Mouse (Mus musculus): ENCODE measurements at regions not wholly inside any gene's neighbourhood (a gene's known extent, or its start where the extent isn't known, plus 50 kb on each side); places are given as distances from the start of the nearest gene placed in this dataset.
A peak's percentile ranks its signal among the peaks of the same experiment; 100 is the strongest.

- no peak overlapping the region for H3K4me3 ChIP-seq (ENCODE audit: insufficient read depth, low read length)
- H3K27ac ChIP-seq (ENCODE audit: insufficient read depth, low read length): peak overlapping the region; percentile 99
- no peak for TF ChIP-seq POLR2A (IDR thresholded peaks at IDR 0.05; ENCODE audit: low read depth, low read length)
- no peak for TF ChIP-seq CTCF (IDR thresholded peaks at IDR 0.05; ENCODE audit: borderline replicate concordance, insufficient read depth, low read length)
- peaks cover 35% of the 10 kb centered on the region for H3K4me1 ChIP-seq (ENCODE audit: control insufficient read depth, insufficient read depth, low read length)
These were observed 57.2 kb upstream of the Arntl start for GRCm38 (mm10) chr7:113149966-113150470.

GRCm38 (mm10) chr7:113150789-113151188, 56.5 kb upstream of the Arntl start:
- peak overlapping the region; percentile 99 for H3K27ac ChIP-seq (ENCODE audit: insufficient read depth, low read length)

GRCm38 (mm10) chr7:113151499-113151898, 55.8 kb upstream of the Arntl start:
- Histone ChIP-seq H3K4me3 (ENCODE audit: insufficient read depth, low read length) (no peak overlapping the region), H3K27ac (ENCODE audit: insufficient read depth, low read length) (peak overlapping the region; percentile 99), H3K4me1 (ENCODE audit: control insufficient read depth, insufficient read depth, low read length) (peaks cover 33% of the 10 kb centered on the region)
- TF ChIP-seq CTCF (IDR thresholded peaks at IDR 0.05; ENCODE audit: borderline replicate concordance, insufficient read depth, low read length) (no peak), POLR2A (IDR thresholded peaks at IDR 0.05; ENCODE audit: low read depth, low read length) (peak; percentile 29)

More at GRCm38 (mm10) chr7:113150789-113151188, 56.5 kb upstream of the Arntl start:
- TF ChIP-seq CTCF (IDR thresholded peaks at IDR 0.05; ENCODE audit: borderline replicate concordance, insufficient read depth, low read length) (no peak), POLR2A (IDR thresholded peaks at IDR 0.05; ENCODE audit: low read depth, low read length) (no peak)
- Histone ChIP-seq H3K4me1 (ENCODE audit: control insufficient read depth, insufficient read depth, low read length) (peaks cover 35% of the 10 kb centered on the region), H3K4me3 (ENCODE audit: insufficient read depth, low read length) (no peak overlapping the region)

- no peak for TF ChIP-seq CTCF (IDR thresholded peaks at IDR 0.05; ENCODE audit: borderline replicate concordance, insufficient read depth, low read length)
- TF ChIP-seq POLR2A (IDR thresholded peaks at IDR 0.05; ENCODE audit: low read depth, low read length): no peak
- Histone ChIP-seq H3K4me1 (ENCODE audit: control insufficient read depth, insufficient read depth, low read length) (peaks cover 29% of the 10 kb centered on the region), H3K27ac (ENCODE audit: insufficient read depth, low read length) (no peak overlapping the region), H3K4me3 (ENCODE audit: insufficient read depth, low read length) (no peak overlapping the region)
These were observed 53.9 kb upstream of the Arntl start for GRCm38 (mm10) chr7:113153386-113153785.

GRCm38 (mm10) chr7:113154066-113154465, 53.2 kb upstream of the Arntl start:
- Histone ChIP-seq H3K27ac (ENCODE audit: insufficient read depth, low read length) (no peak overlapping the region), H3K4me3 (ENCODE audit: insufficient read depth, low read length) (no peak overlapping the region), H3K4me1 (ENCODE audit: control insufficient read depth, insufficient read depth, low read length) (peaks cover 24% of the 10 kb centered on the region)
- TF ChIP-seq CTCF (IDR thresholded peaks at IDR 0.05; ENCODE audit: borderline replicate concordance, insufficient read depth, low read length) (no peak), POLR2A (IDR thresholded peaks at IDR 0.05; ENCODE audit: low read depth, low read length) (no peak)

GRCm38 (mm10) chr7:113156366-113156765, 50.9 kb upstream of the Arntl start:
- H3K4me3 ChIP-seq (ENCODE audit: insufficient read depth, low read length): no peak overlapping the region
- H3K4me1 ChIP-seq (ENCODE audit: control insufficient read depth, insufficient read depth, low read length): peaks cover 7% of the 10 kb centered on the region; the same call in 1 of the 2 replicates
- TF ChIP-seq POLR2A (IDR thresholded peaks at IDR 0.05; ENCODE audit: low read depth, low read length) (no peak), CTCF (IDR thresholded peaks at IDR 0.05; ENCODE audit: borderline replicate concordance, insufficient read depth, low read length) (no peak)
- H3K27ac ChIP-seq (ENCODE audit: insufficient read depth, low read length): no peak overlapping the region

GRCm38 (mm10) chr7:113156861-113157747, 50.2 kb upstream of the Arntl start:
- no peak overlapping the region for H3K4me3 ChIP-seq (ENCODE audit: insufficient read depth, low read length)
- H3K4me1 ChIP-seq (ENCODE audit: control insufficient read depth, insufficient read depth, low read length): peaks cover 2% of the 10 kb centered on the region; the same call in 1 of the 2 replicates
- no peak overlapping the region for H3K27ac ChIP-seq (ENCODE audit: insufficient read depth, low read length)
- TF ChIP-seq POLR2A (IDR thresholded peaks at IDR 0.05; ENCODE audit: low read depth, low read length): no peak
- TF ChIP-seq CTCF (IDR thresholded peaks at IDR 0.05; ENCODE audit: borderline replicate concordance, insufficient read depth, low read length): no peak
